17 mouse cellular contexts compared by ENCODE assay signal in the genomic region with DNA sequence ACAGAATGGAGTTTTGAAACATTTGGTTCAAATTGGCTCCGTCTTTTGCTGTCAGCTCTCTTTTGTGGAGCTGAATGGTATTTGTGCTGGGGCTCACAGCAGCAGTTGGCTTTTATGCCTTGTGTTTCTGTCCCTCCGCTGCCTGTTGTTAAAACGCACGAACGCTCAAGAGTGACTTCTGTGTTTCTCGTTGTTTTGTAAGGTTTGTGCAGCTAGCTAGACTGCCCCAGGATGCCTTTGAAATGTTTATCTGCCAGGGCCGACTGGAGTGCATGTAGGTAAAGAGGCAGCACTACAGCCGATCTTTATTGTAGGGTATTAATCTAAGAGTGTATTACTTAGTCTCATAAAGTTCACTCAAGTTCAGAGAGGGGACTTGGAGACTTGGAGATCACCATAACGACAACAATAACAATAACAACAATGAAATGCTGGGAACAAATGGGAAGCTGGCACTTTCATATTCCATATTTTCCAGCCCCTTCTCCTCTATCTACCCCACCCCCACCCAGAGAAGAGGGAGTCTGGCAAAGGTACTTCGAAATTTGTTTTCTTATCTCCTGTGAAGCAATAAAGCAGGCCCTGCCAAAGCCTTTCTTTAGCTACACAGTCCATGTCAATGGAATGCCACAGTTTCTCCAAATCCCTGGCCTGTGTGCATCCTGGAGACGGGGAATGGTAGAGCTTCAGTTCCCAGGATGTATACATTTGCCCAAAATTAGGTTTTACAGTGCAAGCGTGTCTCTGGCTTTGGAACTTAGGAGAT. TPM values are rescaled to one million over a fixed set of nuclear protein-coding genes. Genes with fewer than 3 reads are reported as not detected.
DNase-seq lines count a peak whose midpoint lies in the region; ATAC-seq and TF ChIP-seq lines count a peak whose summit lies in the region.
"Had no signal": no experiment of that assay in that cellular context is flagged by ENCODE, and none has a peak within 500 bp of the region (broad histone marks: within the 10 kb centered on the region; RNA-seq: fewer than 3 reads in every experiment).

No protein-coding gene starts in this region.

- no peak for TF ChIP-seq EP300 in heart, adult 2 months (IDR thresholded peaks at IDR 0.05; ENCODE audit: insufficient read depth, low read depth, low read length)
- no peak for TF ChIP-seq EP300 in heart, postnatal 0 days (IDR thresholded peaks at IDR 0.05; ENCODE audit: low read depth)

- TF ChIP-seq POLR2A in heart, adult 2 months (IDR thresholded peaks at IDR 0.05; ENCODE audit: insufficient read depth, low read depth, low read length), result no peak

- H3K36me3 ChIP-seq in heart, adult 2 months (ENCODE audit: control insufficient read depth, insufficient read depth, low read length), result peaks cover 6% of the 10 kb centered on the region
- H3K36me3 ChIP-seq in heart, postnatal 0 days (replicated peaks; ENCODE audit: control insufficient read depth, insufficient read depth, low read length), result no peaks in the 10 kb centered on the region

- no peaks in the 10 kb centered on the region for H3K27me3 ChIP-seq in heart, adult 2 months (ENCODE audit: control insufficient read depth, insufficient read depth, low read length)
- no peaks in the 10 kb centered on the region for H3K27me3 ChIP-seq in heart, postnatal 0 days (ENCODE audit: control insufficient read depth, insufficient read depth, low read length)

- H3K9ac ChIP-seq in heart, adult 2 months (ENCODE audit: low read depth, low read length), result peak overlapping the region; percentile 15
- no peak overlapping the region for H3K9ac ChIP-seq in heart, postnatal 0 days (replicated peaks; ENCODE audit: low read depth, low read length)

- DNase-seq in heart, adult 2 months, result peak in 1 of 2 experiments; percentile 51
- DNase-seq in heart, postnatal 25 days (ENCODE audit: low spot score), result no peak
- DNase-seq in NIH3T3 (ENCODE audit: low read depth), result peak; percentile 14
- peak; percentile 41 to 57 for DNase-seq in heart, adult 9 months (ENCODE audit: low spot score in 2 of 2)
- peak; percentile 76 for DNase-seq in heart, postnatal 0 days (ENCODE audit: low spot score)
- DNase-seq in layer of hippocampus, postnatal 10 days (ENCODE audit: low spot score in 2 of 2), result no peak
- no peak for DNase-seq in right cerebral cortex, postnatal 10 days (ENCODE audit: low spot score in 2 of 2)
- no peak for DNase-seq in cerebellum, postnatal 25 days
- DNase-seq: adrenal gland, postnatal 25 days; cerebellum, adult 8-10 months; kidney, adult 18-20 months; kidney, postnatal 25 days; lung, adult 2 months; thymus, postnatal 4 days had no signal

- H3K79me2 ChIP-seq in heart, adult 2 months (replicated peaks; ENCODE audit: control insufficient read depth, insufficient read depth, low read length), result no peaks in the 10 kb centered on the region

- ATAC-seq in heart, postnatal 0 days (ENCODE audit: insufficient read depth, low read depth), result peak; percentile 78
- ATAC-seq: activated CD4-positive, CD25-positive, alpha-beta regulatory T cell, adult 4 months; hindbrain, embryonic 16.5 days; midbrain, embryonic 16.5 days had no signal

- peak overlapping the region; percentile 83 for H3K27ac ChIP-seq in heart, adult 2 months
- H3K27ac ChIP-seq in heart, postnatal 0 days (ENCODE audit: low read depth), result peak overlapping the region; percentile 89

- intact Hi-C loops in heart, adult 2 months (cut with DNase I), result no loop called here
- intact Hi-C loops in heart, postnatal 25 days (cut with DNase I), result loop anchor here (5.0 kb wide), 1 partner anchor 44 kb away; a partner anchor contains a TSS

- H3K4me3 ChIP-seq in heart, adult 2 months, result 0 out of 2 replicates have a peak overlapping the region, but pooled peaks have one; percentile 1
- no peak overlapping the region for H3K4me3 ChIP-seq in heart, postnatal 0 days (ENCODE audit: low read depth, low read length)

- WGBS in heart, adult 2 months, result 49% methylated on average over 12 of the region's 12 CpGs
- 34% methylated on average over 12 of the region's 12 CpGs for whole genome bisulfite sequencing in heart, postnatal 0 days

- peak overlapping the region; percentile 28 for H3K4me2 ChIP-seq in heart, postnatal 0 days (ENCODE audit: low read depth, low read length)

- TF ChIP-seq CTCF in heart, adult 2 months (IDR thresholded peaks at IDR 0.05), result no peak
- no peak for TF ChIP-seq CTCF in heart, postnatal 0 days (IDR thresholded peaks at IDR 0.05; ENCODE audit: low read depth)

- no peaks in the 10 kb centered on the region for H3K4me1 ChIP-seq in heart, adult 2 months (ENCODE audit: control insufficient read depth, insufficient read depth, low read length)
- peaks cover 31% of the 10 kb centered on the region for H3K4me1 ChIP-seq in heart, postnatal 0 days (ENCODE audit: control insufficient read depth, insufficient read depth)

- no peaks in the 10 kb centered on the region for H3K9me3 ChIP-seq in heart, postnatal 0 days (replicated peaks; ENCODE audit: control insufficient read depth, low read length)

RNA-seq across cellular contexts. Expression of a gene that starts 42.3 kb away (rescaled TPM):
- total RNA-seq in heart, adult 2 months (2021), result 100 to 1,000 TPM; 275 to 303 TPM
- 75.1 and 124 TPM in 2 replicates for polyA plus RNA-seq in heart, adult 2 months (2012; rRNA removed)
- total RNA-seq in heart, postnatal 25 days (2021), result 100 to 1,000 TPM; 271 to 291 TPM
- total RNA-seq in heart, postnatal 0 days (2014; rRNA removed; ENCODE audit: low replicate concordance), result 95.0 and 108 TPM in 2 replicates
- 24.4 and 26.1 TPM in 2 replicates for polyA plus RNA-seq in heart, postnatal 0 days (2015; fragmentation: Nextera tagmentation; extraction: Ambion mirVana)
- total RNA-seq in layer of hippocampus, postnatal 10 days (2021), result 10 to 100 TPM; 14.3 to 16.5 TPM

Comparison
In these comparisons a context has a peak if more than half of its experiments do, and no peak if none do; other contexts are left out.
1. DNase-seq: peak in NIH3T3 (single experiment), heart, adult 9 months (2 of 2) and heart, postnatal 0 days (single experiment); none in heart, postnatal 25 days (single experiment), layer of hippocampus, postnatal 10 days (0 of 2), right cerebral cortex, postnatal 10 days (0 of 2) and cerebellum, postnatal 25 days (0 of 2).